Mouse (Mus musculus) heart, adult 18-20 months (tissue): ENCODE results near the gene Gm37240. TPM values are rescaled to one million over a fixed set of nuclear protein-coding genes. Genes with fewer than 3 reads are reported as not detected.
A peak's percentile ranks its signal among the peaks of the same experiment; 100 is the strongest.

Source experiments
- DNase-seq, 2 experiments: peaks; one replicate each; pipeline ENCODE4 v3.0.0; 2021 to 2022; ENCODE audit warnings: mixed read lengths in 1 of 2
- total RNA-seq, 2 experiments: library from RNA; stranded (reverse); gene quantifications; 2 replicates each; pipeline ENCODE4 v1.2.3; 2021

Gene Gm37240
- total RNA-seq, 2 experiments from 2014 or later = 30.0 to 39.3 TPM

GRCm38 (mm10) chr3:85827283-85827682, 60.0 kb downstream of the Gm37240 start:
- DNase-seq = peak; percentile 46 to 50

DNA sequence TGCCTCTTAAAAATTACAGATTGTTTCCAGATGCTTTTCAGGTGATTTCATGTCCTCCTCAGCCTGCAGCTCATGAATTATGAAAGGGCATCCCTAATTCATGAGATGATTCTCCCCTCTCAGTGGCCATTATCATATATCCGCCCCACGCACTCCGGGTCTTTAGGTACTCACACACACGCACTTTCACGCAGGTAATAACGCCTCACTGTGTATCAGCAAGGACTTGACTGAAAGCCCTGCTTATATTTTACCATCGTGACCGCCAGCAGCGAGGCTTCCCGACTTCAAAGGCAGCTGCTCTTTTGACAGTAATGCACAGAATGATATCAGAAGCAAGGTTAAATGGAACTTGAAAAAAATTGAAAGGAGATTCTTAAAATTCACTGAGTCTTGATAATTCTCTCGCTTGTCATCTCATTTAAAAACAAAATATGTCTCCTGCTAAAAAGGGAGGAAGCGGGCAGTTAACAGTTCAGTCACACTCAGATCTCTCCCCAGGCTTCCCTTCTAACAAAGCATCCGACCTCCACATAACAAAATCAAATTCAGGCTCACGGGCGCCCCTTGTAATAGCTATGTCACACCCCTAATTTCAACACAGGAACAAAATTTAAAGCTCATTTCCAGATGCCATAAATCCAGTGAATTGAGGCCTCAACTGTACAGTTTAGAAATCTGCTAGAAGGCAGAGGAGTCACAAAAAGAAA, 66.3 kb downstream of the Gm37240 start:
- DNase-seq = no peak

- no peak for DNase-seq
These were observed 68.0 kb downstream of the Gm37240 start for GRCm38 (mm10) chr3:85819319-85819718.

GRCm38 (mm10) chr3:85817191-85817590, 70.1 kb downstream of the Gm37240 start, which contains the start of gene Fam160a1:
TSS of gene Fam160a1 (minus strand) at chr3:85817291.
- DNase-seq = no peak

- peak; percentile 36 to 40 for DNase-seq
These were observed 73.1 kb downstream of the Gm37240 start for GRCm38 (mm10) chr3:85814241-85814640.

DNA sequence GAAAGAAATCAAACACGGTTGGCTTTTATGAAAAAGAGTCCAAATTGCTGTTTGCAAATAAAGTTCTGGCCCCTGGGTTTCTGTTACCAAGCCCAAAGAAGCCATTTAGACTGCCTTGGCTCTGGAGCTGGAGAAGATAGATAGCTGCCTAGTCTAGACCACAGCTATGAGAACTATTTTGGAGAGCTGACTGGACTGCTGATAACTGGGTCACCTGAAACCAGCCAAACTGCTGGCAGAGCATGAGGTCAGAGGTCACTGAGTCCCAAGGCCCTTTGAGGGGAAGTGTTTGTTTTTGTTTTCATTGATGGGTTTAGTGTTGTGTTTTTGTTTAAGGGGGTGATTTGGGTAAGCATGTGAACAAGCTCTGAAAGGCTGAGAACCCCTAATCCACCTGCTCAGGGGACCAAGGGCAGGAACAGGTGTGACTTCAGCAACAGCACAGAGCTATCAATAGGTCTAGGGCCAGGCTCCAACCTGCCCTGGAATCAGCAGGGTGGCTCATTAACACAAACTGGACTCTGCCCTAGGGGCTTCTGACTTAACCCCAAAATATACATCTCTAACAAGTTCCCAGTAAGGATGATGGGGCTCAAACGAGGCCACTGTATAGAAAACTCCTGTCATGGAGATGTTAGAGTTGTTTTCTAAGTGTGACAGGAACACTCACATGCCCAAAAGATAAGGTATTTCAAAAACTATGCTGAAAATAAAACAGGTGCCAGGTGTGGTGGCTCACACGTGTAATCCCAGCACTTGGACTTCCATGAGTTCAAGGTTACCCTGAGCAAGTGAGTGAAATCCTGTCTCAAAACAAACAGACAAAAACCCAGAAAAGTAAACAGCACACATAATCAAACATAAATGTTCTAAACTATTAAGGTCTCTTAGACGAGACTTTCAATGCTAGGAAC, 74.0 kb downstream of the Gm37240 start:
- DNase-seq = peak; percentile 33 to 50

DNA sequence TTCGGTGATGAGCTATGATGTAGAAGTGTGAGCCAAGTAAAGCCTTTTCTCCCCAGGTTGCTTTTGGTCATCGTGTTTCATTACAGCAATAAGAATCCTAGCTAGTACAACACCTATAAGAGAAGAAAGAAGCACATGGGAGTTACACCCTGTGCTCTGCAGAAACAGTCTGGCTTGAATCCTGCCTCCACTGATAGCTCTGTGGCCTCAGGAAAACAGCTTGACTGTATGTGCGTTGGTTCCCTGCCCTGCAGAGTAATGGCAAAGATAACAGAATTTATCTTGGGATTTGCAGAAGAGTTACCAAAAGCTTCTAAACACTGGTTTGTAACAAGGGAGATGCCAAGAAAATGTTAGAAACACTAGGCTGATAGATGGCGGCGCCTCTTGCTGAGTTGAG, 75.3 kb downstream of the Gm37240 start:
- no peak for DNase-seq

- no peak for DNase-seq
These were observed 94.2 kb downstream of the Gm37240 start for GRCm38 (mm10) chr3:85793166-85793565.

DNA sequence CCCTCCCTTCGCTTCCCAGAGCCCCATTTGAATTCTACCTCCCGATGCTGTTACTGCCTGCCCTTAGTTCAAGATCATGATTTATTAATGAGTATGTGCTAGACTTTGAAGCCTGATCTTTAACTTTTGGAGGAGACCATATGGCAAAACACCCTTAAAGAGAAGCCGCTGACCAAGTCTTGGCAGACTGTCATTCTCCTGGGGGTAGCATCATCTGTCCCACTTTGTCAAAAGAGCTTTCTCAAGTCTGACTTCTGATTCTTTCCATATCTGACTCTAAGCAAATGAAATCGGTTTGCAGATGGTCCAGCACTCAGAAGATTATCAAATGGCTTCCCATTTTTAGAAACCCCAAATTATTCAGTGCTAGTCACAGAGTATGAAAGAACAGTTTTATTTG, 97.6 kb downstream of the Gm37240 start:
- no peak for DNase-seq

- DNase-seq = no peak
These were observed 100.8 kb downstream of the Gm37240 start for GRCm38 (mm10) chr3:85786501-85786900.

DNA sequence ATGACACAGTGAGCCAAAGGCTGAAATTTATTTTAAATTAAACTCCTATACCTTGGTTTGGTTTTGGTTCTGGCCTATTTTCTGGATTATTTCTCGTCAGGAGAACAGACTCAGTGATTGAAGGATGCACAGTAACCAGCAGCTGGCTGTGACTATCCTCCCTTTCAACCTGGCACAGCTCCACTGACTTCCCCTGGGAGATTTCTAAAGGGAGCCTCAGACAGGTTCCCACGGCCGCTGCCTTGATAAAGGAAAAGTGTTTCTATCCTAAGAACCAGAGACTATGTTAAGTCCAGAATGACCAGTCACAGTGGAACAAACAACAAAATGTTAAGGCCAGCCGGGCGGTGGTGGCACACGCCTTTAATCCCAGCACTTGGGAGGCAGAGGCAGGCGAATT, 106.4 kb downstream of the Gm37240 start:
- peak; percentile 53 to 59 for DNase-seq

DNA sequence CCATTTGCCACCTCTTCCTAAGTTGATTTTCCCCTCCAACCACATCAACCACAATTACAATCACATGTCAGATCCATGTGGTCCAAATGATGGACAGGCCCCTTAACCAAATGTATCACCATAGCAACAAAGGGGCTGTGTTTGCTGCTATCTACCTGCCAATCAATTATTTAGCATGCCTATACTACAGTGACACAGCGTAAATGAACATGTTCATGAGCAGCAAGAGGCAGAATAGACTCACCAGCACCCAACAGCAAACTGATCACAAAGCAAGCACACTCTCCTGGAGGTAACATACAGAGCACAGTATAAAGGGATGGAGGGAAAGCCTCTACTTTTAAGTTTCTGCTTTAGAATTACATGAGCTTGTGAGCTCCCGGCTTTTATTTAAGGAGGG, 107.0 kb downstream of the Gm37240 start:
- no peak for DNase-seq

- peak; percentile 22 to 27 for DNase-seq
These were observed 109.5 kb downstream of the Gm37240 start for GRCm38 (mm10) chr3:85777841-85778240.

DNA sequence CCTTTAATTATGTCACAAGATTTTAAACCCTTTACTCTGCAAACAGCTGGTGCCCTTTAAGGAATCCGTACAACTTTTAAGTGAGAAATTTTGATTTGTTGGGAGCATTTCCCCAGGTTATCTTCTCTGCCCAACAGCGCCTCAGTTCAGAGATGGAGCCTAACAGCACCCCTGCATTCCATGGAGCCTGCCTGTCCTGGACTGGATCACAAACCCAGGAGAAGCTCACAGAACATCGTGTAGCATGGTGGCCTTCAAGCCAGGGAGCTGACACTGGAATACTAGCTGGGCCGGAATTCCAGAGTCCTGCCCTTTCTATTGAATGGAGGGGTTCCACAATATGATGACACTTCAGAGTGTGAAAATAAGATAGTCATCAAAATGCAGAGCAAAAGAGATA, 110.0 kb downstream of the Gm37240 start:
- no peak for DNase-seq

DNA sequence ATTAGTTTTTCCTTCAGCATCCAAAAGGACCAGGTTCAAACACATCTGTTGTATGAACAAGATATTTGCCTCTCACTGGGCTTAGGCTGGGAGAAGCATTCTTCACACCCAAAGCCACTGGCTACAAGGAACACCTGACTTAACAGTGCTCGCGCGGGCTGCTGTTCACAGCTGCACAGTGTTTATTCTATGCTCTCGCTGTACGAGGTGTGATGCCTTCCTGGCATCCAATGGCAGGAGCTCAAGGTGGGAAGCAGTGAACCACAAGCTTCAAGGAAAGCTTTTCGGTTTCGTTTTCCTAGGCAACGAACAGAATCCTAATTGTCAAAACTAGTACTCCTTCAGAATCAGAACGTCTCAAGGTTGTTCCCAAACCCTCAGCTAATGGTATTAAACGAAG, 110.6 kb downstream of the Gm37240 start:
- DNase-seq = no peak

GRCm38 (mm10) chr3:85776126-85776525, 111.2 kb downstream of the Gm37240 start:
- no peak for DNase-seq

GRCm38 (mm10) chr3:85773886-85774285, 113.4 kb downstream of the Gm37240 start:
- peak; percentile 22 to 34 for DNase-seq

GRCm38 (mm10) chr3:85773425-85773824, 113.9 kb downstream of the Gm37240 start:
- DNase-seq = no peak

- no peak for DNase-seq
These were observed 122.4 kb downstream of the Gm37240 start for GRCm38 (mm10) chr3:85764937-85765337.

- DNase-seq = no peak
These were observed 123.1 kb downstream of the Gm37240 start for GRCm38 (mm10) chr3:85764008-85764834.

GRCm38 (mm10) chr3:85757944-85758343, 129.4 kb downstream of the Gm37240 start:
- DNase-seq = no peak

DNA sequence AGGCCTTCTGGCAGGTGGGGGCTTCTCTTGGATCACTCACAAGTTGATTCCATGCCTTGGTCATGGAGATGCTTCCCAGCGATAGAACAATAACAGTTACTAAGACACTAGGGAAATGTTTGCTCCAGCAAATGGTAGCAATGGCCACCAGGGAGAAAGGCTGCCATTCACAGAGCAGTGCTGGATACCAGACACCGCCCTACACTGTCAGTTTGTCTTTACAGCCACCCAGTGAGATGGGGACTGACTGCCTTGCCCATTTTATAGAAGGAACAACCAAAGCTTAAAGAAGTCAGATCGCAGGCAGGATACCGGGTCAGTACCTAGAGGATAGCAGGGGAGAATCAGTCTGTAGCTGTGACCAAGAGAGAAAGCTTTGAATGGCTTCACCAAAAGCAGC, 129.9 kb downstream of the Gm37240 start:
- no peak for DNase-seq
